Mouse (Mus musculus) stomach, postnatal 0 days (tissue): ENCODE results near the gene Ctrb1. TPM values are rescaled to one million over a fixed set of nuclear protein-coding genes. Genes with fewer than 3 reads are reported as not detected.

Experiments used
- ATAC-seq: fragments of 200-750 bp; cut with Nextera tagmentation; 2 replicates; pipeline ENCODE4 v1.8.0; 2017; ENCODE audit not compliant: low FRiP score, low TSS enrichment
- DNase-seq: peaks from one replicate; pipeline ENCODE4 v3.0.0-alpha.2; 2016; ENCODE audit warnings: low spot score
- H3K27ac ChIP-seq: fragments of 300-500 bp; sonication (generic); replicated peaks from 2 replicates; pipeline ENCODE4 v1.5.1; 2014; ENCODE audit warnings: mild to moderate bottlenecking, control low read depth
- H3K27me3 ChIP-seq: fragments of 300-500 bp; sonication (generic); 2 replicates; pipeline ENCODE4 v1.6.1; 2014; ENCODE audit warnings: low read length; ENCODE audit not compliant: control insufficient read depth, insufficient read depth
- H3K36me3 ChIP-seq: fragments of 300-500 bp; sonication (generic); 2 replicates; pipeline ENCODE4 v1.6.1; 2014; ENCODE audit warnings: low read length, mixed read lengths; ENCODE audit not compliant: control insufficient read depth, insufficient read depth
- H3K4me1 ChIP-seq: fragments of 300-500 bp; sonication (generic); replicated peaks from 2 replicates; pipeline ENCODE4 v1.6.1; 2014; ENCODE audit warnings: antibody characterized with exemption; ENCODE audit not compliant: control insufficient read depth, insufficient read depth
- H3K4me2 ChIP-seq: fragments of 300-500 bp; sonication (generic); replicated peaks from 2 replicates; pipeline ENCODE4 v1.6.1; 2014; ENCODE audit warnings: low read depth, mild to moderate bottlenecking, control low read depth, moderate library complexity
- H3K4me3 ChIP-seq: fragments of 300-500 bp; sonication (generic); 2 replicates; pipeline ENCODE4 v1.5.1; 2014; ENCODE audit warnings: low read depth, low read length, control low read depth
- H3K9ac ChIP-seq: fragments of 300-500 bp; sonication (generic); 2 replicates; pipeline ENCODE4 v1.6.1; 2014; ENCODE audit warnings: mild to moderate bottlenecking, low read length, control low read depth, mixed read lengths
- H3K9me3 ChIP-seq: fragments of 300-500 bp; sonication (generic); 2 replicates; pipeline ENCODE4 v1.6.1; 2016; ENCODE audit warnings: low read length; ENCODE audit not compliant: control insufficient read depth
- CTCF ChIP-seq: IDR thresholded peaks from 2 replicates; pipeline ENCODE4 v1.5.1; 2016; ENCODE audit warnings: antibody characterized with exemption, low read depth, mild to moderate bottlenecking, moderate library complexity
- EP300 ChIP-seq: optimal IDR thresholded peaks from 2 replicates; pipeline ENCODE3; 2016; ENCODE audit warnings: antibody characterized with exemption
- WGBS: fragments of 180-500 bp; shearing (Covaris S2); extraction: QIAGEN DNeasy Blood & Tissue Kit; methylation state at CpG from one replicate; pipeline ENCODE4 v1.1.7; 2014; 5-methylcytosine and 5-hydroxymethylcytosine counted together
- polyA plus RNA-seq: library from polyadenylated mRNA; unstranded; fragments of >200 nt; fragmentation: Nextera tagmentation; extraction: Ambion mirVana; gene quantifications from 2 replicates; pipeline ENCODE4 v1.2.1, GENCODE M21; 2015

The Ctrb1 gene
- polyA plus RNA-seq, 1 experiment from 2014 or later: 24.1 TPM

DNA sequence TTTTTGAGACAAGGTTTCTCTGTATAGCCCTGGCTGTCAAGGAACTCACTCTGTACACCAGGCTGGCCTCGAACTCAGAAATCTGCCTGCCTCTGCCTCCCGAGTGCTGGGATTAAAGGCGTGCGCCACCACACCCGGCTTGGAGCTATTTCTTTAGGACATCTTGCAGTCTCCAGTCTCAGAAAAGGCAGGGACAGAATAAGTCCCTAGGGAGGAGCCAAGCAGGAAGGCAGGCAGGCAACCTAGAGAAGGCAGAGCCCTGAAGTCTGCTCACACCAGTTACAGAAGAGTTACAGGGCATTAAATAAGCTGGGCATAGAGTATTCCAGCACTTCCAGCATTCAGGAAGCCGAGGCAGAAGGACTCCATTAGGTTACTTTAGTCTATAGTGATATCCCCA is 34.5 kb upstream of the Ctrb1 start:
- Histone ChIP-seq H3K27me3 (no peaks in the 10 kb centered on the region), H3K9ac (no peak overlapping the region), H3K4me3 (no peak overlapping the region), H3K4me1 (peaks cover 24% of the 10 kb centered on the region), H3K36me3 (peaks cover 4% of the 10 kb centered on the region; the same call in 1 of the 2 replicates), H3K4me2 (no peak overlapping the region), H3K27ac (no peak overlapping the region), H3K9me3 (no peaks in the 10 kb centered on the region)
- DNase-seq: no peak
- ATAC-seq: no peak
- WGBS: 84% methylated on average over 6 of the region's 6 CpGs
- TF ChIP-seq CTCF: no peak
- TF ChIP-seq EP300: no peak

DNA sequence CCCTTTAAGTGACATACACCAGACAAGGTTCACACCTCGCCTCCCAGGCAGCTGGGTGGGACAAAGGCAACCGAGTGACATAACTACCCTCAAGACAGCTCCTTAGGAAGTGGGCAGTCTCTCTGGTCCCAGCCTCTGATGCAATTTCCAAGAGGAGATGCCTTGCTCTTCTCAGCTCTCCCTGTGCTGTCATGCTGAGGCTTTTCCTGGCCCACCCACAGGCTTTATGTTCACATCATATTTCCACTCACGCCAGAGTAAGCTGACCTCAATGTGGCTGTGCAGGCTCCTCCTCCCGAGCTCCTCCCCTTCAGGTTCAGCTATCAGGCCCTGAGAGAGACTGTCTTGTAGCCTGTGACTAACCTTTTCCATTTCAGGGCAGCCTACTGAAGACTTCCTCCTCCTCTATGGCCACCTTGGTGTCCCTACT is 29.3 kb upstream of the Ctrb1 start:
- no peaks in the 10 kb centered on the region for H3K9me3 ChIP-seq
- DNase-seq: peak; percentile 40
- H3K9ac ChIP-seq: no peak overlapping the region
- H3K4me3 ChIP-seq: no peak overlapping the region
- peaks cover 7% of the 10 kb centered on the region for H3K36me3 ChIP-seq
- TF ChIP-seq CTCF (no peak), EP300 (no peak)
- H3K27ac ChIP-seq: peak overlapping the region; percentile 40
- no peak overlapping the region for H3K4me2 ChIP-seq
- ATAC-seq: peak; percentile 40
- no peaks in the 10 kb centered on the region for H3K27me3 ChIP-seq
- WGBS: 49% methylated on average over 4 of the region's 4 CpGs
- H3K4me1 ChIP-seq: peaks cover 9% of the 10 kb centered on the region

DNA sequence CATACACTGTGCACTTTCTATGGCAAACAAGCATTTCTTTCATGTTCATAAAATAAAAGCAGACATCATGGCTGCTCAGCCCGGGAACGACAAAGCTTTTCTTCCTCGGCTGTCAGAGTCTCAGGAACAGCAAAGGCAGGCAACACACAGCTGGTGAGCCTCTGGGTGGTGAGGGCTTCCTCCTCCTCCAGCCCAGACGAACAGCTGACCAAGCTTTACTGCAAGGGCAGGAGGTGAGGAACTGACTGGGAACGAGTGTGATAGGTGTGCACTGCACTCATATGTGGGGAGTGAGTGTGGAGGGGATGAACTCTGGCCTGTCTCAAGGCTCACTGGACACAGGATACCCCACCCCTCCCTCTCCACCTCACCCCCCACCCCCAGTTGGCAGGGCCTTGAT is 28.1 kb upstream of the Ctrb1 start:
- WGBS: 44% methylated on average over 5 of the region's 5 CpGs
- H3K9ac ChIP-seq: no peak overlapping the region
- H3K36me3 ChIP-seq: peaks cover 9% of the 10 kb centered on the region
- TF ChIP-seq CTCF (no peak), EP300 (no peak)
- H3K27me3 ChIP-seq: no peaks in the 10 kb centered on the region
- no peaks in the 10 kb centered on the region for H3K9me3 ChIP-seq
- H3K27ac ChIP-seq: peak overlapping the region; percentile 58; the same call in 1 of the 2 replicates
- H3K4me3 ChIP-seq: no peak overlapping the region
- DNase-seq (peak; percentile 15), ATAC-seq (no peak)
- peaks cover 9% of the 10 kb centered on the region for H3K4me1 ChIP-seq
- H3K4me2 ChIP-seq: no peak overlapping the region

DNA sequence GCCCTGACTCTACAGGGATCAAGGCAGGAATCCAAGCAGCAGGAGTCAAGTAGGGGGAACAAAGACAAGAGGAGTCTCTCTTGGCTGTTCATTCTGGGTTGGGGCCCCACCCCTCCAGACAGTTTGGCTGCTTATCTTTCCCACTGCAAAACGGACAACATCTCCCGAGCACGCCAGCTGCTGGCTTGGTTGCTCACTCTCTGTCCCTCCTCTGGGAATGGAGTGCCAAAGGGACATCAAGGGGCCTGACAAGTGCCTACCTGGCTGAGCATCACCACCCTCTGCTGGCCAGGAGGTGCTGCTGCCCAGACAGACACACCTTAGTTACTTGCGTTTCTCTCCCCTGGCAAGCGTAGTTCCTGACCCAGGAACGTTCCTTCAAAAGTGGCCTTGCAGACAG is 27.1 kb upstream of the Ctrb1 start:
- H3K36me3 ChIP-seq: peaks cover 17% of the 10 kb centered on the region

DNA sequence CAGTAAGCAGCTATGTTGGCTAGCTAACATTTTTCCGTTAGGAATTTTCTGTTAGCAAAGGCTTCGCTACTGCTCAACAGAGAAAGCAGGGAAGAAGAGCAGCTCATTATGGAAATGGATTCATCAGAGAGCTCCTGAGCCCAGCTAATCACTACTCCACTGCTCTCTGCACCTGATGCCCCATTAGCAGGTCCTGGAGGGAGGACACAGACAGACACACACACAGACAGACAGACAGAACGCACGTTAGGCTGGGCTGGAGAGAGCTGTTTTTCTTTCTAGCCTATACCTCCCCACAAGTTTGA is 26.6 kb upstream of the Ctrb1 start:
- TF ChIP-seq EP300: no peak
- TF ChIP-seq CTCF: no peak
- Histone ChIP-seq H3K9ac (peak overlapping the region; percentile 61), H3K27ac (peak overlapping the region; percentile 96), H3K4me2 (peak overlapping the region; percentile 38; the same call in 1 of the 2 replicates), H3K27me3 (no peaks in the 10 kb centered on the region), H3K9me3 (no peaks in the 10 kb centered on the region), H3K4me3 (no peak overlapping the region), H3K36me3 (peaks cover 19% of the 10 kb centered on the region), H3K4me1 (peaks cover 9% of the 10 kb centered on the region)
- WGBS: 50% methylated on average over 4 of the region's 4 CpGs
- ATAC-seq (no peak), DNase-seq (no peak)

More for the DNA sequence above, 27.1 kb upstream of the Ctrb1 start:
- DNase-seq (peak; percentile 70), ATAC-seq (peak; percentile 58; the same call in 1 of the 2 replicates)
- peak overlapping the region; percentile 38; the same call in 1 of the 2 replicates for H3K4me2 ChIP-seq
- 25% methylated on average over 6 of the region's 6 CpGs for WGBS
- H3K4me1 ChIP-seq: peaks cover 9% of the 10 kb centered on the region
- H3K9ac ChIP-seq: peak overlapping the region; percentile 61
- H3K27ac ChIP-seq: peak overlapping the region; percentile 96
- H3K9me3 ChIP-seq: no peaks in the 10 kb centered on the region
- no peaks in the 10 kb centered on the region for H3K27me3 ChIP-seq
- H3K4me3 ChIP-seq: no peak overlapping the region
- TF ChIP-seq EP300: no peak
- TF ChIP-seq CTCF: peak; percentile 73

DNA sequence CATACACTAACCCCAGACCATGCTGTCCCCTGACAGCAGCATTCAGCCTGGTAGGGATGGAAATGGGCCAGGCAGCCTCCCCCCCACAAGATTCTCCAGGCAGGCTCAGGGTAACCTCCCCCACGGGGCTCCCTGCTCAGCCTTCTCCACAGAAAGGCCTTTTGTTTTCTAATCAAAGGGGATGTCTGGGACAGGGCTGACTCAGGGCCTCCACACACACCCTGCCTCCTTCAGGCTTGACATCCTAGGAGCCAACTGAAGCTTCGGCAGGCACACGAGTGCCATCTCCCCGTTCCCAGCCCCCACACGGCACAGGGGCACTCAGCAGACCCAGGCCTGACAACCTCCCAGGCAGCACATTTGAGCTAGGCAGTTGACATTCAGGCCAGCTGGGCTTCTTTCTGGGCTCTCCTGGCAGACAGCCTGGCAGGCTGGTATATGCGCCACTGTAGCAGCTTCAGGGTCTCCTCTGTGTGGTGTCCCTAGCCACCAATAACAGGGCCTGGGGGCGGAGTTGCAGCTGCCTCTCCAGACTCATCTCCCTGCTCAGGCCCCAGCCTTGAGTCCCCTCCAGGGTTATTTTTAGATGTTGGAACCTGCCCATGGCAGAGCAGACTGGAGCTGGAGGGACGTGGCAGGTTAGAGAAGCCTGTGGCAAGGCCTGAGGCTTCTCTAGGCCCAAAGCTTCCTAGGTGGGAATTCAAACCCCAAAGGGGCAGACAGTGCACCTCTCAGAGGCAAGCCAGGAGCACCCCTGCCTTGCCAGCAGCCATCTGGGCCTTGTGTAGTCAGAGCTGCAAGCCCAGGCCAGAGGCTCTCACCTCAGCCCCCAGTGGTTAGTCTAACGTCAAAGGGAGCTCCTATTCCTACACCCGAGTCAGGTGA is 26.0 kb upstream of the Ctrb1 start:
- ATAC-seq: peak; percentile 59
- H3K9me3 ChIP-seq: no peaks in the 10 kb centered on the region
- DNase-seq: peak; percentile 64
- no peak for TF ChIP-seq CTCF
- TF ChIP-seq EP300: no peak
- H3K9ac ChIP-seq: peak overlapping the region; percentile 61
- no peak overlapping the region for H3K4me3 ChIP-seq
- H3K36me3 ChIP-seq: peaks cover 22% of the 10 kb centered on the region
- H3K4me2 ChIP-seq: peak overlapping the region; percentile 38
- WGBS: 34% methylated on average over 10 of the region's 10 CpGs
- peak overlapping the region; percentile 96 for H3K27ac ChIP-seq
- no peaks in the 10 kb centered on the region for H3K27me3 ChIP-seq
- H3K4me1 ChIP-seq: peaks cover 9% of the 10 kb centered on the region
